Mouse (Mus musculus): Measurements from ENCODE around the gene Poc1a.

The Poc1a gene

DNA sequence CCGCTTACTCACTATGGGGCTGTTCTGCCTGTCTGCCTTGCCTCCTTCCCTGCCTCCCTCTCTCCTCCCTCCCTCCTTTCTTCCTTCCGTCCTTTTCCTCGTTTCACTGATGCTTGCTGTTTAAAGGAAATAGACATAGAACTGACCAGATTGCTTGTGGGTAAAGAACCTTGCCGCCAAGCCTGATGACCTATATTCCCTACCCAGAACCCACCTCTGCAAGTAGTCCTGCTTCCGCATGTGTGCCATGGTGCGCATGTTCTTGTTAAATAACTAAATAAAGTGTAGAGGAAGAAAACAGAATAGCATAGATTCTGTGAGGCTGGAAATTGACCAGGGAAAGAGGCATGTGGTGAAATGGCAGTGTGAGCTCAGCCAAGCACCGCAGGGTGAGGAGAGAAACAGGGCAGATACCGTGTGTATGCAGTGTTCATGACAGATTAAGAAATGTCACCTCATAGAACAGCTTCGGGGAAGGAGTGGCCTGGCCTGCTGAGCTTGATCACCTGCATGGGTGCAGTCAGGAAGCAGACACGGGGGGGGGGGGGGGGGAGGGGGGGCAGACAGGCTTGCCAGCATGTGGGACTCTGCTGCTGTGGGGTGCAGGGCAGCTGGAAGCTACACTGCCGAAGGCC lies 20.7 kb downstream of the Poc1a start:
- in situ Hi-C loops (cut with MseI, MboI), result no loop called here

DNA sequence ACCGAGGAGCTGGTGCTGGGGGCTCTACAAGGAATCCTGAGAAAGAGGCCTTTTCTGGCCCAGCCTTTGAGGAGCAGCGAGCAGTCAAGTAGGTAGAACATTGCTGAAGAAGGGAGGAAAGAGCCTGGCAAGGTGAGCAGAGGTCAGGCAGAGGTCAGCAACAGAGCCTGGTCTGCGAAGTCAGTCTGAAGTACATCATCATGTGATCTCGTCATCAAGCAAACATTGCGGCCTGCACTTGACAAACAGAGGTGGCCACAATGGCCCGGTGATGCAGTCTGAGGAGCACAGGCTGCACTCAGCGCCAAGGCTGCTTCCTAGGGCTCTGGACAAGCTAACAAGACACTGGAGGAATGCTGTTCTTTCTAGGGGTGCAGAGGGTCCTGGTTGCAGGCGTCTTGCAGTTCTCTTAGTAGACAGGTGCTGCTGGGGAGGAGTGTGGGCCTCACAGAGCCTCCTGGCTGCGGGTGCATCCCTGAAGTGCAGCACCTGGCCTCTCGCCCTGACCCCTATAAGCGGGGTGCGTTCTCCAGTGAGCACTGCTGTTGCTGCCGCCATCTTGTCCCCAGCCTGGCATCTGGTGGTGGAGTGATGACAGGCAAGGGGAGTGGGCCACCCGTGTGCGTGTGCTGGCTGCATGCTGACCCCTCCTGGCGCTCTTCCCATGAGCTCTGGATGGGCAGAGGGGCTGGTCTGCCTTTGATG lies 21.7 kb downstream of the Poc1a start:
- in situ Hi-C loops (cut with MseI, MboI), result no loop called here

DNA sequence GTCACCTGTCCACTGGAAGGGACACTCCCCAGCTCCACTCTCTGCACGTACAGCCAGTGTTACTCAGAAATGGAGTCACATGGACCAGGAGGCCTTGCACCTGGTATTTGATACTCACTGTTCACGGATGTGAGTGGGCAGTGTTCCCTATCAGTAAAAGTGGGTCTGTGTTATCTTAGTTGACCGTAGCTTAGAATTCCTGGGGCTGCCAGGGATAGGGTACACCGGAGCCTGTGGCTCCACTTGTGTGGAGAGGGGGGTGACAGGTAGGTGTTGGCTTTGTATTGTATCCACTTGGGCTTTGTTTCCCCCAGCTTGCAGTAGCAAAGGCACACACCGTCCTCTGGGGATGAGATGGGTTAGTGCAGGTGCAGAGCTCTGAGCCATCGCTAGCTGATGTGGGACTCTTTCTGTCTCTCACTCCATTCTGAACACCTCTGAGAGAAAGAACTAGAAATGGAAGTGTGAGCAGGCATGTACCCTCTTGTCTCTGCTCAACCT lies 22.6 kb downstream of the Poc1a start:
- in situ Hi-C loops (cut with MseI, MboI), result no loop called here

DNA sequence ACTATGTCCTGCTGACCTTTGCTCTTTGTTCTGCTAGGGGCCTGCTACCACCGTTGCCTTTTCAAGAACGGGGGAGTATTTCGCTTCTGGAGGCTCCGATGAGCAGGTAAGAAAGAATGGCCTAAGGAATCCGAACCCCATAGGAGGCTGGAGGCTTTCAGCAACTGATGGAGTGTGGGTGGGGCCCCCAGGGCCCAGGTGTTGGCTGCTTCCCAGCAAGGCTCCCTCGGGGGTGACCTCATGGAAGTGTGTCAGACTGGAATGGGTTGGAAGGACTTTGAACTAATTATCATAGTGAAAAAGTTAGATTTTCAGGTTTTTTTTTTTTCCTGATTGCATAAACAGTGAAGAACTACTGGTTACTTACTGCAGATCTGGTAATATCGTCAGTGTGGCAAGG lies 24.4 kb downstream of the Poc1a start:
- in situ Hi-C loops (cut with MseI, MboI), result loop anchor here (5.0 kb wide), 1 partner anchor 117 kb away; no protein-coding TSS in a partner anchor

DNA sequence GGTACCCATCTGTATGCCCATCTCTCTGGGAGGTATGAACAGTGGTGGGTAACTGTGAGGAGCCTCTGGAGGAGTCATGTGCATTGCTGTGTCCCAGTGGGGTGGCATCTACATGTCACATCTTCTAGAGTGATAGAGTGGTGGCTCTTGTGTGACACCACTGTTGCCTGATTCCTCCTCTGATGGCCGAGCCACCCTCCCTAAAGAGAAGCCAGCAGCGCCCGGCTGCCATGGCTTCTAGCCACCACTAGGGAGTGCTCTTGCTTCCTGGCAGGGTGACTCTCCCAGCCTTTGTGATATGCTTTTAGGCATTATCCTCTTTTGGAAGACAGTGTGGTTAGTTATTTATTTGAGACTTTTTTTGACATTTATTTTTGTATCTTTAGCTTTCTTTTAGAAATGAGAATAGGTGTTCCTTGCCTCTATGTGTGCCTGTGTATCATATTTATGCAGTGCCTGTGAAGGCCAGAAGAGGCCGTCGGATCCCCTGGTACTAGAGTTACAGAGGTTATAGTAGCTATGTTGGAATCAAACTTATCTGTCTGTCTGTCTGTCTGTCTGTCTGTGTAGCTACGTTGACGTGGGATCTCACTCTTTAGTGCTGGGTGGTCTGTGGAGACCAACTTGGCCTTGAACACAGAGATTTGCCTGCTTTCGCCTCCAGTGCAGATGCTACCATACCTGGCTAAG lies 25.9 kb downstream of the Poc1a start:
- in situ Hi-C loops (cut with MseI, MboI), result loop anchor here (5.0 kb wide), 1 partner anchor 115 kb away; no protein-coding TSS in a partner anchor

DNA sequence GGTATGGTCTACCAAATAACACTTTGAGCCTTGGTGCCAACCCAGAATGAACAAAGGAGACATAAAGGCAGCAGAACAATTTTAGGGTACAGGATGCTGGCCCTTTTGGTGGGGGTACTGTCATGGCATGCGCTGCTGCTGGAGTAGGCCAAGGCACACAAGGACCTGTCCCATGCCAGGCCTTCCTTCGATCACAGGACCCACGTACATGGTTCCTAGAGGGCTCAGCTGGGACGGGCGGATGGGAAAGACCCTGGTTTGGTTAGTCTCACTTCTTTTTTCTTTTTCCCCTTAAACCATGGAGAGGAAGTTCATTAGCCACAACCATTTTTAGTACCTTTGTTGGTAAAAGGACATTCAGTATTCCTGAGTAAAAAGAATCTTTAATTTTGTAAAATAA lies 27.3 kb downstream of the Poc1a start:
- in situ Hi-C loops (cut with MseI, MboI), result loop anchor here (5.0 kb wide), 1 partner anchor 114 kb away; no protein-coding TSS in a partner anchor

DNA sequence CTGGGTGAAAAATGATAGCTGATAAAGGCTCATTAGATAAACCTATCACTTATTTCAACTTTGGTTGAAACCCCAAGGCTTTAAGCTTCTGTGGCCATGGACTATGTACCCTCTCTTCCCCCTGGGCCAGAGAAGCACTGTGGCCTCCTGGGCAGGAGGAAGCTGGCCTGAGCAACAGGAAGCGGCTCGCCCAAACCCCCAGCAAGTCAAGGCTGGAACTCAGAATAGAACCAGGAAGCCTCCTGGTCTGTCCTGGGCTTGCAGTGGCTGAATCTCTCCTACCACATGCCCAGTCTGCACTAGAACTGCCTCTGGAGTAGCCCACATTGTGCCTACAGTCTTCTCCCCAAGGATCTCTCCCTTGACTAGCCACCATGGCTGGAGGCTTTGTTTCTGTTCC lies 27.7 kb downstream of the Poc1a start:
- in situ Hi-C loops (cut with MseI, MboI), result loop anchor here (5.0 kb wide), 1 partner anchor 114 kb away; no protein-coding TSS in a partner anchor

DNA sequence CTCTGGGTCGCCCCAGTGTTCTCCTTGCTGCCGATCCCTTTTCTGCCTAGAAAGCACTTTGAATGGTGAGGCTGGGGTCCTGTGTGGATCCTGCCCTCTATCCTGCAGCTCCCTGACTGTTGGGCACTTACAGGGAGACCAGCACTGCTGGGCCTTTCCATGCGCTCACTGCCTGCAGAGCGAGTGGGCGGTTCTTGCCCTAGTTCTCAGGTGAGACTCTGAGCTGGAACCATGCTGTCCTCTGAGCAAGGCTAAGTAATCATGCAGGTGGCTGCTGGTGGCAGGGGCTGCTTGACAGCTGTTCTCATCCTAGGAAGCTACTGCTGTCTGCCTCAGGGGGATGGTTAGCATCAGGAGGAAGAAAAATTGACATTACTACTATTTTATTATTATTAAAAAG lies 28.1 kb downstream of the Poc1a start:
- in situ Hi-C loops (cut with MseI, MboI), result loop anchor here (5.0 kb wide), 1 partner anchor 113 kb away; no protein-coding TSS in a partner anchor

DNA sequence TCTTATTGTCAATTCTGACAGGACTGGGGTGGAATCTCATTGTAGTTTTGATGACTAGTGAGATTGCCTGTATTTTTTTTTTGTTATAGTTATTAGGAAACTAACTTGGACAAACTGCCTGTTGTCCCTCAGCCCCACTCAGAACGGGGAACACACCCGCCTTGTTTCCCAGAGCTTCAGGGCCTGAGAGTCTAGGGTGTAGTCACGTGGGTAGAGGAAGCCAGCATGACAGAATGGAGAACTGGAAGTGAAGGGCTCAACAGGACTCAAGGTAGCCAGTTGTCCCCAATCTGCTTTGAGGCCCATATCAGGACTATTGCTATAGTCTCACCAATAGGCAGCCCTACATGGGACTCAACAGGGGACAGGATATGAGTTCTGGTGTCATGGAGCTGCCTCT lies 29.0 kb downstream of the Poc1a start:
- in situ Hi-C loops (cut with MseI, MboI), result loop anchor here (5.0 kb wide), 1 partner anchor 112 kb away; no protein-coding TSS in a partner anchor

DNA sequence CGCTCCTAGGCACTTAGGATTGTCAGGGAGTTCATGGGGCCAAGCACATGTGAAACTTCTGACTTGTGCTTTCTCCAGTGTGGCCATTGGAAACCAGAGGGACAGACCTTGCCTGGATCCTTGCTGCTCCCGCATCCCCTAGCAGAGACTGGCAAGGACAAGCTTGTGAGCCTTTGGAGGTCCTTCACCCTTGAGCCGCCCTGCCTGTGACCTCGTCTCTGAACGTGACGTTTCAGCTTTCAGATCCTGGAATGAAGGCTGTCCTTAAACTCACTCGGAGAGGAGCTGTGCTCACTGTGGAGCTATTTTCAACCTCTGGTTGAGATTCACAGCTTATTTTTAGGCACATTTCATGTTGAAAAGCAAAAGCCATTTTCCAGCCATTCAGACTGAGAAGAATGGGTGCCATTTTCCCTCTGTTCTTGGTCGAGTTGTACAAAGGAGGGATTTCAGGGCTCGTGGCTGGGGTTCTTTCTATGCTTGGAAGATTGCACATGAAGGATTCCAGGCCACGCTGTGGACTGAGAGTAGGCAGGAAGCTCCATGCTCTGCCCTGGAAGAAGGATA lies 30.8 kb downstream of the Poc1a start:
- in situ Hi-C loops (cut with MseI, MboI), result no loop called here

DNA sequence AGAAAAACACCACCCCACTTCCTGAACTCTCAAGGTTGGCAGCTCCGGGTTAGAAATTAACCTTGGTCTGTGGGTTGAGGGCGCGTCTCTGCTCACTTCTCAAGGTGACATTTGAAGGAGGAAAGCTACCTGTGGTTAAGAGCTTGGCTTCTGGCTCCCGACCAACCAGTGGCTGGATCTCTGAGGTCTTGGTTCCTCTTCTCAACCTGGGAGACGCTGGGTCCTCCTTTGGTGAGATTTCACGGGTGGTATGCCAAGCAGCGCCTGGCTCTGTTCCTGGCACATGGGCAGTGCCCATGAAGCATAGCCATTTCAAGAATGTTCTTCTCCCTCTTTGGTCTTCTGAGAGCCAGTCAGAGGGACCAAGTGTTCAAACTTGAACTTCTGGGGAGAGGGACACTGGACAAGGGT lies 32.1 kb downstream of the Poc1a start:
- in situ Hi-C loops (cut with MseI, MboI), result no loop called here

DNA sequence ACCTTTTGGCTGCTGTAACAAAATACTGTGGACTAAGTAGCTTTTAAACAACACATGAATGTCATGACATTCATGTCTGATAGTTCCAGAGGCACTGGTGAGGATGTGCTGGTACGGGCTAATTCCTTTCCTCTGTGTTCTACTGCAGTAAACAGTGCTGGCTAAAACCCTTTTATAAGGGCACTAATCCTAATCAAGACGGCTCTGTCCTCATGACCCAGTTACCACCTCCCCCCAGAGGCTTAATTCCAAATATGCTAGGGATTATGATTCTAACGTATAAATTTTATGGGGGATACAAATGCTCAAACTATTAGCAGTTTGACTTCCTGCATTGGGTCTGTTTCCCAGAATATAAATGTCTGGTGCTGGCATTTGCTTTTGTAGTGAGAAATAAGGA lies 33.3 kb downstream of the Poc1a start:
- in situ Hi-C loops (cut with MseI, MboI), result no loop called here

DNA sequence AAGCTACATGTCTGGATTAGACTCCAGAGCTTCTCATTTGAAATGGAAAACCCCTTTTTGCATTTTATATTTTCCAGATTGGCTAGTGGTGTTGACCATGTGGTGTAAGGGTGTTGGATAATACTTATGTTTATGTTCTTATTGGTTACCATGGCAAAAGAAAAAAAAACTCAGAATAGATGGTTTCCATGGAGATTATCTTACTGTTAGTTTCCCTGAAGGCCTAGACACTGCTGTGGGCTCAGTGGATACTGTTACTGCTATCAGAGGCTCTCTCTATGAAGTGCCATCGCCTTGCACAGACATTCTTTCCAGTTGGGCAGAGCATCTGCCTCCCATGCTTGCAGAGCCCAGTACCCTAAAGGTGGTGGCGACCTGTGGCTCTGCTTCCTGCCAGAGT lies 37.2 kb downstream of the Poc1a start:
- in situ Hi-C loops (cut with MseI, MboI), result no loop called here

DNA sequence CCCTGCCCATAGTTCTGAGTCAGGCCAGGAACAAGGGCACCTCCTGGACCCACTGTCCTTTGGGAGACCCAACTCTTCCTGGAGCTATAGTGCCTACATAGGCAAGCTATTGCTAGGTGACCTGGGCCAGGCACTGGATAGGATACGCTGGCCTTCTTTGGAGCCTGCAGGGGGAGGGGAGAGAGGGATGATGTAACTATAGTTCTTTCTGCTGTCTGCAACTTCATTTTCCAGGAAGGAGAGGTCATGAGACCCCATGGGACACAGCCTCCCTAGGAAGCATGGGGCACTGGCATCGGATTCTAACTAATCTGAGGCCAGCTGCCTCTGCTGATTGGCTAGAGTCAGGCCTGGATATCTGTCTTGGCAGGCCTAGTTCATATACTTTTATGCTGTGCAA lies 38.2 kb downstream of the Poc1a start:
- in situ Hi-C loops (cut with MseI, MboI), result no loop called here

DNA sequence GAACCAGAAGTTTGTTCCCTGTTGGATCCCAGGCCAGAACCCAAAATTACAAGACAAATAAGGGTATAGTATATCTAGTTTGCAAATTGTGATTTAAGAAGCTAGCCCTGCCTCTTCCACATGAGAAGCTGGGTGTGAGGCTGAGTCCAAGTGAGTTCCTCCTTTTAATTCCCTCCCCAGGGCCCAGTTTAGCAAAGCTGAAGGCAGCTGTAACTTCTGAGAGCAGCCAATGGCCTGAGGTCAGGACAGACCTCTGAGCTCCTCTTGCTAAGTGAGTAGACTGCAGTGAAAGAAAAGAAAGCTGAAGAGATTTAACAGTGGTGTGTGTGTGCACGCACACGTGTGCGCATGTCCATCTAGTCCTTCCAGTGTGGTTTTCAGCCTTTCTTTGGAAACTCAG lies 41.6 kb downstream of the Poc1a start:
- in situ Hi-C loops (cut with MseI, MboI), result no loop called here

DNA sequence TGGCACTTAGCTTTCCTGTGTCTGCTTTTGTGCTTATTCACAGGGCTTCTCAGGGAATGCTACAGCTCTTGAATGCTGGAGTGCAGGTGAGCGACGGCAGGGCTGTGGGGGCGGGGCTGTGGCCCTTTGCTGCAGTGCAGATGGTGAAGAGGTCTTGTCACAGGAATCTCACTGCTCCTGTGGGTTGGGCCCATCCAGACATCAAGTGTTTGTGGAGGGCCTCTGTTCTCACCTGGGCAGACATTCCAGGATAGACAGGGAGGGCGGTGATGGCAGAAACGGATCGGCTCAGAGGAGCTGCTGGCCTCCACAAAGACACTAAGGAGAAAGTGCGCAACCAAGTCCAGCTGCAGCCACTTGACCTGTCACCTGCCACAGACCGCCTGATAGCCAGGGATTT lies 45.4 kb downstream of the Poc1a start:
- in situ Hi-C loops (cut with MseI, MboI), result no loop called here

DNA sequence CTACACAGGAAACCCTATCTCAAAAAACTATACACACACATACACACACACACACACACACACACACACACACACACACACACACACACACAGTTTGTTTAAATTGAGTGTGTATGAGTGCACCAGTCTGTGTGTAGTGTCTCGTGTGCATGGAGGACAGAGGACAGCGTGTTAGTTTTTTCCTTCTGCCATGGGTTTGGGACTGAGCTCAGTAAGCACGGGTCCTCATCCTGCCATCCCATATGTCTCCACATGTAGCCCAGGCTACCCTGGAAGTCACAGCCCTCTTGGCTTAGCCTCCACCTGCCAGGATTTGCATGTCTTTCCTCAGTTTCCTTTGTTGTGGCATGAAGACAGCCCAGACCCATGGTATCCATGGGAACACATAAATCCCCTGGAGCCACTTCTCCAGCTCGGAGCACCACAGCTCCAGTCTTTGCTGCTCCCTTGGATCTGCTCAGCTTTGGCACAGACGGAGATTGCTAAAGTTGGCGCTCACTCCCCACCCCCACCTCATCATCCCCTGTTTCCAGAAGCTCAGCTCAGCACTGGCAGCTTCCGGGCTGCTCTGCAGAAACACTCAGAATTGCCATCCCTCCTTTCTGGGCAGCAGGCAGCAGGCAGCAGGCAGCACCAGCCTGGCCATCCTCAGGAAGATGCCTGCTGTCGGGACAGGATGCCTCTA lies 46.4 kb downstream of the Poc1a start:
- in situ Hi-C loops (cut with MseI, MboI), result no loop called here

DNA sequence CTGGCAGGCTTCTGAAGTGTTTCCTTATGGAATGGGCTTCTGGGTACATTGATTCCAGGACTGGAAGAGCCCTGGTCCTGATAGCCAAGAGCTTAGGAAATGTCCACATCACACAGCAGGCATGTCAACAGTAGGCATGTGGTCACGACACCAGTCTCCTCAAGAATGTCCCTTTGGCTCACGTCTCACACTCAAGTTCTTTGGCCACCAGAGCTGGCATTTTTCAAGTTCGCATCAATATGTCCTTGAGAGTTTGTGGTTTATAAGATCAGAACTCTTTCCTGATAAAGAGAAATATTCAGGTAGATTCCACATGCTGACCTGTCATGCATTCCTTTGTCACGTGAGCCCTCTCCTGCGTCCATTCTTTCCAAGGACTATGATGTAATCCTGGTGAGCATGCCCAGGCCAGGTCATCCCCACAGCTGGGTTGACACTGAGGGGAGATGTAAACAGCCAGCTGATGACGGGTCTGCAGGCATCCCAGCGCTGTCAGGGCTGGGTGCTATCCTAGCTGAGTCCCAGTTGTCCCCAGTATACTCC lies 47.3 kb downstream of the Poc1a start:
- in situ Hi-C loops (cut with MseI, MboI), result no loop called here

DNA sequence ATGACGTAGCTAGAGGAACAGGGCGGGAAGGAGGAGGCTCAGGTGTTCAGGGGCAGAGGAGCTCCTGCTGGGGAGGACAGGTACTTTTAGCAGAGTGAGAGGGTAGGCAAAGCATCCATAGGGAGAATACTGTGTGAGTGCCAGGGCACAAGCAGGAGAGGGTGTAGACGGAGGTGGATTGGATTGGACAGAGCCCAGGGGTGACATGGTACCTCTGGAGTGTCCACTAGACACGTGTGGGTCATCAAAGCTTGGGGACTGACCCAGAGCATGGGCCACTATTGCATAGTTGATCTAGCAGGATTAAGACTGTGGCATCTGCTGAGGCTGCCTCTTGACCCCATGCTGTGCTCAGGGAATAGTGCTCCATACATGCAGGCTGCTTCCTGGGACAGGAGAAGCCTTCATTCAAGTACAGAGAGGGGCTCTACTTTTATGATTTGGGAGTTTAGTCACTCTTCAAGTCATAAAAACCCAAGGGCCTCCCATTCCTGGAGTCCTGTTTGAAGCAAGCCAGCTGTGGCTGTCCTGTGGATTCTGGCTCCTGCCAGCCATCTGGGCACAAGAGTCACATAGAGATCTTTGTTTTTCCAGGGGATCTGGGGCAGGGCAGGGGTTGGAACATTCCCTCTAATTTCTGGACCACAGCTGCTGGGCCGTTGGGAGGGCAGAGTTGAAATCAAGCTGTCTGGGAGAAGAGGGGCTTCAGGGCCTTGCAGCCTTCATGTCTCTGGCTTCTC lies 48.1 kb downstream of the Poc1a start:
- in situ Hi-C loops (cut with MseI, MboI), result no loop called here

DNA sequence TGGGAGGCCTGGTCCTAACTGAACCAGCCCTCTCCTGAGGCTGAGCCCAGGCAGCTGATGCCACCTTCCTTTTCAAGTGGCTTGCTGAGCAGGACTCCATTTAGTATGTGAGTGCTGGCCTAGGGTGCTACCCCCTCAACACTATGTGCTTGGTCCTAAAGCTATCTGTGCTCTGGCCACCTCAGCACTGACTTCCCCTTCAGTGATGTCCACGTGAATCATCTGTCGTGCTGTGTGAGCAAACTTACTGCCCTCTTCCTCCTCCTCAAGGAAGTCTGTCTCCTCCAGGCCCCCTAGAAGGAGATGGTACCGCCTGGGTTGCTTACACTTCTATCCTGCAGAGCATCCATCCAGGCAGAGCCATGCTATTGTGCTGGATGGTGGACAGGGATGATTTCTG lies 51.9 kb downstream of the Poc1a start:
- in situ Hi-C loops (cut with MseI, MboI), result no loop called here

DNA sequence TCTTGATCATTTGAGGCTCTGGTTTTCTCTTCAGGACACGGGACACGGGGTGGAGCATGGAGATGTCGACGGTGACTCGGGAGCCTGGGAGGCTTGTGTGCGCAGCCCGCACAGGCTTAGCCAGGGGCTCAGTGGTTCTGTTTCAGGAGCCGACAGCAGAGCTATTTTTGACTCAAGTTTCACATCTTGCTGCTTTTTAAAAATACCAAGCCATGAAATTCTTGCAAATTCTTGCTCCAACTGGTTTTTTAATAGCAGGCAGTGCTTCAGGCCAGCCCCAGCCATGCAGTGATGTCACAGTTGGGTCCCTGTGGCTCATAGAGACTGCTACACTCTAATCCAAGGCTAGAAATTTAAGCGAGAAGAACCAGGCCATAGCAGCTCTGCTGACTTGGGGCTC lies 56.8 kb downstream of the Poc1a start:
- in situ Hi-C loops (cut with MseI, MboI), result no loop called here

Data from mouse trophoblast stem cell (cell line).